Mouse (Mus musculus): ENCODE data around the gene Eef2kmt.

DNA sequence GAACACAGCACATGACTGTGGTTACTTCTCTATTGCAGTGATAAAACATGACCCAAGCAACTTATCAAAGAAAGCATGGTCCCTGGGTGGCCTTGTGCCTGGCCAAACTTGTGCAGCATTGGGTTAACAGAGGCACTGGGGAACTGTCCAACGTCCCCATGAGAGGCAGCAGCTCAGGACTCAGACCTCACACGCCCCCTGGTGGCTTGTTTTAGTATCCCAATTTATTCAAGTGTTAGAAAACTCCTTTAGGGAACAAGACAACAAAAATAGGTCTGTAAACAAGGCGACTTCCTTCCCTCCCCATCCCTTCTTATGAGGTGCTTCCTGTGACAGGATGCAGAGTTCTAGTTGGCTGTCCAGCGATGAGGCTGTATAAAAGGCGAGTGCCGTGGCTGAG is 60.7 kb downstream of the Eef2kmt start:
- TF ChIP-seq POLR2A (IDR thresholded peaks at IDR 0.05; ENCODE audit: insufficient read depth, low read depth, low read length) (no peak), CTCF (IDR thresholded peaks at IDR 0.05) (peak; percentile 85), EP300 (IDR thresholded peaks at IDR 0.05; ENCODE audit: insufficient read depth, low read depth, low read length) (no peak)

All from heart, adult 2 months (tissue).